Mouse (Mus musculus) liver, embryonic 14.5 days (tissue): ENCODE results near the gene Abcg1.

Source experiments
- CTCF ChIP-seq: IDR thresholded peaks from 2 replicates; pipeline ENCODE4 v1.5.1; 2016; ENCODE audit warnings: antibody characterized with exemption, low read depth, control low read depth
- EP300 ChIP-seq: IDR thresholded peaks from 2 replicates; pipeline ENCODE4 v1.6.1; 2016; ENCODE audit warnings: antibody characterized with exemption, low read depth

DNA sequence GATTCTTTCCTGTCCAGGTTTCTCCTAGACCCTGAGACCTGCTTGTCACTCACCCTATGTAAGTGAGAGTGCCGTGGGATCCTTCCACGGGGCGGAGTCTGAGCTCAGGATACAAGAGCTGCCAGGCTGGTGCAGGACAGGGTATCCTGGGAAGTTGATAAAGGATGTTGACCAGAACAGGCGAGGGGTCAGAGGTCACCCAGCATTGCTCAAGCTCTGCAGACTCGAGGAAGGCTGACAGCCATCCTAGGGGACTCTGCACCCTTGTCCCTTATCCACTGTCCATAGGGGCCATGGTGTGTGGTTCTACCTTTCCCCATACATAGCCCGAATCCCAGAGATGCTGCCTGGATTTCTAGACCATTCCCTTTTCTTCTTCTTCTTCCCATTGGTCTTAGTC lies 58.6 kb downstream of the Abcg1 start:
- TF ChIP-seq CTCF = no peak
- TF ChIP-seq EP300 = no peak
